Mouse (Mus musculus) forebrain, embryonic 15.5 days (tissue): ENCODE results near the gene Sdad1. TPM values are rescaled to one million over a fixed set of nuclear protein-coding genes. Genes with fewer than 3 reads are reported as not detected.

Experiments
- ATAC-seq: fragments of 200-750 bp; cut with Nextera tagmentation; replicated peaks from 2 replicates; pipeline ENCODE4 v1.8.0; 2017; ENCODE audit warnings: mild to moderate bottlenecking, moderate TSS enrichment, moderate library complexity
- H3K27ac ChIP-seq: fragments of 300-500 bp; sonication (generic); replicated peaks from 2 replicates; pipeline ENCODE4 v1.5.1; 2015; ENCODE audit warnings: mild to moderate bottlenecking, inconsistent platforms
- H3K27me3 ChIP-seq: fragments of 300-500 bp; sonication (generic); 2 replicates; pipeline ENCODE4 v1.6.1; 2015; ENCODE audit warnings: inconsistent platforms
- H3K36me3 ChIP-seq: fragments of 300-500 bp; sonication (generic); 2 replicates; pipeline ENCODE4 v1.6.1; 2015; ENCODE audit warnings: mild to moderate bottlenecking, inconsistent platforms
- H3K4me1 ChIP-seq: fragments of 300-500 bp; sonication (generic); 2 replicates; pipeline ENCODE4 v1.6.1; 2015; ENCODE audit warnings: inconsistent platforms
- H3K4me2 ChIP-seq: fragments of 300-500 bp; sonication (generic); replicated peaks from 2 replicates; pipeline ENCODE4 v1.6.1; 2015; ENCODE audit warnings: mild to moderate bottlenecking, inconsistent platforms
- H3K4me3 ChIP-seq: fragments of 300-500 bp; sonication (generic); 2 replicates; pipeline ENCODE4 v1.5.1; 2015; ENCODE audit warnings: mild to moderate bottlenecking, inconsistent platforms
- H3K9ac ChIP-seq: fragments of 300-500 bp; sonication (generic); replicated peaks from 2 replicates; pipeline ENCODE4 v1.6.1; 2015; ENCODE audit warnings: mild to moderate bottlenecking, inconsistent platforms
- H3K9me3 ChIP-seq: fragments of 300-500 bp; sonication (generic); 2 replicates; pipeline ENCODE4 v1.6.1; 2016; ENCODE audit warnings: inconsistent platforms
- WGBS: fragments of 180-500 bp; shearing (Covaris S2); methylation state at CpG from one replicate; pipeline ENCODE4 v1.1.7; 2015; ENCODE audit warnings: mixed read lengths; 5-methylcytosine and 5-hydroxymethylcytosine counted together
- polyA plus RNA-seq: library from polyadenylated mRNA; unstranded; fragments of >200 nt; fragmentation: Nextera tagmentation; extraction: Ambion mirVana; gene quantifications from 2 replicates; pipeline ENCODE4 v1.2.1, GENCODE M21; 2015

Sdad1 gene
- polyA plus RNA-seq, 1 experiment from 2014 or later: 32.3 TPM

- ATAC-seq: no peak
- Histone ChIP-seq H3K27me3 (no peaks in the 10 kb centered on the region), H3K36me3 (no peaks in the 10 kb centered on the region), H3K4me2 (no peak within 1 kb of the TSS; the same call in 1 of the 2 replicates), H3K27ac (no peak within 1 kb of the TSS), H3K9me3 (no peaks in the 10 kb centered on the region), H3K4me3 (no peak within 1 kb of the TSS), H3K9ac (no peak within 1 kb of the TSS), H3K4me1 (peaks cover 10% of the 10 kb centered on the region; the same call in 1 of the 2 replicates)
- 96% methylated on average over 17 of the region's 17 CpGs for WGBS
Measured at GRCm38 (mm10) chr5:92331635-92332338, 21.5 kb upstream of the Sdad1 start, which contains the start of gene Art3. TSS of gene Art3 (plus strand) at chr5:92331827.

GRCm38 (mm10) chr5:92331122-92331521 lies 20.8 kb upstream of the Sdad1 start:
- Histone ChIP-seq H3K27me3 (no peaks in the 10 kb centered on the region), H3K27ac (no peak overlapping the region), H3K9ac (no peak overlapping the region), H3K9me3 (no peaks in the 10 kb centered on the region), H3K4me3 (no peak overlapping the region), H3K4me2 (no peak overlapping the region), H3K4me1 (peaks cover 10% of the 10 kb centered on the region; the same call in 1 of the 2 replicates), H3K36me3 (no peaks in the 10 kb centered on the region)
- WGBS: 92% methylated on average over 12 of the region's 12 CpGs
- ATAC-seq: no peak

- 90% methylated on average over 7 of the region's 7 CpGs for WGBS
- Histone ChIP-seq H3K36me3 (no peaks in the 10 kb centered on the region), H3K27me3 (no peaks in the 10 kb centered on the region), H3K4me1 (peaks cover 10% of the 10 kb centered on the region; the same call in 1 of the 2 replicates), H3K9me3 (no peaks in the 10 kb centered on the region), H3K9ac (no peak within 1 kb of the TSS), H3K27ac (no peak within 1 kb of the TSS), H3K4me2 (no peak within 1 kb of the TSS), H3K4me3 (no peak within 1 kb of the TSS)
- no peak for ATAC-seq
Measured at GRCm38 (mm10) chr5:92327929-92328328, 17.6 kb upstream of the Sdad1 start, which contains the start of gene Cxcl9. TSS of gene Cxcl9 (minus strand) at chr5:92328079.

- whole genome bisulfite sequencing: 85% methylated on average over 6 of the region's 6 CpGs
- Histone ChIP-seq H3K36me3 (no peaks in the 10 kb centered on the region), H3K9ac (no peak overlapping the region), H3K4me1 (0 out of 2 replicates have a peak, but pooled peaks cover 5% of the 10 kb centered on the region), H3K4me2 (no peak overlapping the region), H3K4me3 (no peak overlapping the region), H3K27me3 (no peaks in the 10 kb centered on the region), H3K9me3 (no peaks in the 10 kb centered on the region), H3K27ac (no peak overlapping the region)
- ATAC-seq: no peak
Measured at GRCm38 (mm10) chr5:92327367-92327766, 17.1 kb upstream of the Sdad1 start.

GRCm38 (mm10) chr5:92323264-92323663 lies 13.0 kb upstream of the Sdad1 start:
- Histone ChIP-seq H3K4me1 (no peaks in the 10 kb centered on the region), H3K27me3 (no peaks in the 10 kb centered on the region), H3K9me3 (no peaks in the 10 kb centered on the region), H3K4me3 (no peak overlapping the region), H3K9ac (no peak overlapping the region), H3K36me3 (no peaks in the 10 kb centered on the region), H3K4me2 (no peak overlapping the region), H3K27ac (no peak overlapping the region)
- 85% methylated on average over 5 of the region's 5 CpGs for WGBS
- no peak for ATAC-seq

GRCm38 (mm10) chr5:92322612-92323011 lies 12.3 kb upstream of the Sdad1 start:
- no peak overlapping the region for H3K9ac ChIP-seq
- no peaks in the 10 kb centered on the region for H3K36me3 ChIP-seq
- H3K4me3 ChIP-seq: no peak overlapping the region
- WGBS: 87% methylated on average over 4 of the region's 4 CpGs
- no peak overlapping the region for H3K4me2 ChIP-seq
- no peaks in the 10 kb centered on the region for H3K9me3 ChIP-seq
- no peak overlapping the region for H3K27ac ChIP-seq
- no peak for ATAC-seq
- H3K4me1 ChIP-seq: no peaks in the 10 kb centered on the region
- no peaks in the 10 kb centered on the region for H3K27me3 ChIP-seq

GRCm38 (mm10) chr5:92321631-92322400 lies 11.5 kb upstream of the Sdad1 start:
- Histone ChIP-seq H3K27ac (no peak overlapping the region), H3K27me3 (no peaks in the 10 kb centered on the region), H3K9me3 (no peaks in the 10 kb centered on the region), H3K36me3 (no peaks in the 10 kb centered on the region), H3K4me1 (no peaks in the 10 kb centered on the region), H3K4me2 (no peak overlapping the region), H3K9ac (no peak overlapping the region), H3K4me3 (no peak overlapping the region)
- 79% methylated on average over 8 of the region's 8 CpGs for WGBS
- no peak for ATAC-seq

- H3K9me3 ChIP-seq: no peaks in the 10 kb centered on the region
Measured at GRCm38 (mm10) chr5:92318596-92318995, 8.3 kb upstream of the Sdad1 start.

GRCm38 (mm10) chr5:92318119-92318518 lies 7.8 kb upstream of the Sdad1 start:
- Histone ChIP-seq H3K4me3 (no peak overlapping the region), H3K36me3 (no peaks in the 10 kb centered on the region), H3K4me2 (no peak overlapping the region), H3K9ac (no peak overlapping the region), H3K27ac (no peak overlapping the region), H3K27me3 (no peaks in the 10 kb centered on the region), H3K4me1 (no peaks in the 10 kb centered on the region), H3K9me3 (no peaks in the 10 kb centered on the region)
- 90% methylated on average over 7 of the region's 7 CpGs for WGBS
- ATAC-seq: no peak

More at GRCm38 (mm10) chr5:92318596-92318995, 8.3 kb upstream of the Sdad1 start:
- no peaks in the 10 kb centered on the region for H3K27me3 ChIP-seq
- WGBS: 91% methylated on average over 14 of the region's 14 CpGs
- H3K4me3 ChIP-seq: no peak overlapping the region
- no peak for ATAC-seq
- no peak overlapping the region for H3K27ac ChIP-seq
- no peak overlapping the region for H3K9ac ChIP-seq
- H3K4me1 ChIP-seq: no peaks in the 10 kb centered on the region
- no peaks in the 10 kb centered on the region for H3K36me3 ChIP-seq
- no peak overlapping the region for H3K4me2 ChIP-seq

GRCm38 (mm10) chr5:92313776-92314175 lies 3.5 kb upstream of the Sdad1 start:
- ATAC-seq: no peak
- Histone ChIP-seq H3K27me3 (no peaks in the 10 kb centered on the region), H3K4me1 (peaks cover 9% of the 10 kb centered on the region), H3K36me3 (no peaks in the 10 kb centered on the region), H3K27ac (no peak overlapping the region), H3K9ac (no peak overlapping the region), H3K9me3 (no peaks in the 10 kb centered on the region), H3K4me2 (no peak overlapping the region), H3K4me3 (no peak overlapping the region)
- WGBS: 85% methylated on average over 7 of the region's 7 CpGs

- no peaks in the 10 kb centered on the region for H3K9me3 ChIP-seq
- H3K36me3 ChIP-seq: no peaks in the 10 kb centered on the region
- H3K27me3 ChIP-seq: no peaks in the 10 kb centered on the region
- WGBS: 15% methylated on average over 13 of the region's 13 CpGs
- no peak overlapping the region for H3K27ac ChIP-seq
- ATAC-seq: no peak
- no peak overlapping the region for H3K4me2 ChIP-seq
- H3K9ac ChIP-seq: no peak overlapping the region
- H3K4me1 ChIP-seq: peaks cover 14% of the 10 kb centered on the region
- H3K4me3 ChIP-seq: no peak overlapping the region
Measured at GRCm38 (mm10) chr5:92312046-92312715, 1.9 kb upstream of the Sdad1 start.

- Histone ChIP-seq H3K4me1 (peaks cover 10% of the 10 kb centered on the region), H3K36me3 (peaks cover 61% of the 10 kb centered on the region), H3K27me3 (no peaks in the 10 kb centered on the region), H3K9ac (no peak overlapping the region), H3K27ac (no peak overlapping the region), H3K4me2 (no peak overlapping the region), H3K4me3 (no peak overlapping the region), H3K9me3 (no peaks in the 10 kb centered on the region)
- no peak for ATAC-seq
- 90% methylated on average over 3 of the region's 3 CpGs for WGBS
Measured at GRCm38 (mm10) chr5:92304291-92304690, 6.0 kb downstream of the Sdad1 start.
